Mouse (Mus musculus): Measurements from ENCODE around the gene Foxi1. TPM values are rescaled to one million over a fixed set of nuclear protein-coding genes. Genes with fewer than 3 reads are reported as not detected.

Foxi1 gene
- polyA plus RNA-seq, 1 experiment = 0.02 TPM

GRCm38 (mm10) chr11:34212853-34213252 is 5.0 kb upstream of the Foxi1 start:
- Histone ChIP-seq H3K4me1 (ENCODE audit: control insufficient read depth) (no peaks in the 10 kb centered on the region), H3K9me3 (ENCODE audit: control insufficient read depth, low read length) (no peaks in the 10 kb centered on the region), H3K4me3 (replicated peaks) (no peak overlapping the region), H3K27me3 (ENCODE audit: control insufficient read depth) (no peaks in the 10 kb centered on the region), H3K36me3 (ENCODE audit: control insufficient read depth) (no peaks in the 10 kb centered on the region)
- TF ChIP-seq TAL1 (IDR thresholded peaks at IDR 0.05; ENCODE audit: low read length) (no peak), GATA1 (IDR thresholded peaks at IDR 0.05; ENCODE audit: low read length) (no peak)

GRCm38 (mm10) chr11:34202769-34203168 is 5.1 kb downstream of the Foxi1 start:
- Histone ChIP-seq H3K4me1 (ENCODE audit: control insufficient read depth) (no peaks in the 10 kb centered on the region), H3K4me3 (replicated peaks) (no peak overlapping the region), H3K36me3 (ENCODE audit: control insufficient read depth) (no peaks in the 10 kb centered on the region), H3K27me3 (ENCODE audit: control insufficient read depth) (no peaks in the 10 kb centered on the region), H3K9me3 (ENCODE audit: control insufficient read depth, low read length) (no peaks in the 10 kb centered on the region)
- no peak for TF ChIP-seq GATA1 (IDR thresholded peaks at IDR 0.05; ENCODE audit: low read length)
- TF ChIP-seq TAL1 (IDR thresholded peaks at IDR 0.05; ENCODE audit: low read length) = no peak

DNA sequence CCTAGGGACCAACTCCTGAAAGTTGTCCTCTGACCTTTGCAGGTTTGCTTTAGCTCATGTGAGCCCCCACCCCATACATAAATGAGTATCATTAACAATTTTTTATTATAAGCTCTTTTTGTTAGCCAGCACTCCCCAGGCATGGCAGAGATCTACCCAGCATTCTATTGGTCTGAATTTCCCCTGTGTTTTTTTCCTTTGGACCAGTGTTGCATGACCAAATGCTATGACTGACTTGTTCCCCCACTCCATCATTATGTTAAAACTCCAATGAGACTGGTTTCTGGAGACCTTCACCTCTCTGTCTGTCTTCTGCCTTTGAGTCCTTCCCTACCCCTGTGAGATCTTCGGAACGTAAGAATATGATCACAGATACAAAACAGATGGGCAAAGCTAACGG is 12.7 kb downstream of the Foxi1 start:
- H3K4me1 ChIP-seq (ENCODE audit: control insufficient read depth) = no peaks in the 10 kb centered on the region
- H3K27me3 ChIP-seq (ENCODE audit: control insufficient read depth) = no peaks in the 10 kb centered on the region
- H3K9me3 ChIP-seq (ENCODE audit: control insufficient read depth, low read length) = no peaks in the 10 kb centered on the region
- no peaks in the 10 kb centered on the region for H3K36me3 ChIP-seq (ENCODE audit: control insufficient read depth)
- TF ChIP-seq GATA1 (IDR thresholded peaks at IDR 0.05; ENCODE audit: low read length) = no peak
- no peak overlapping the region for H3K4me3 ChIP-seq (replicated peaks)

DNA sequence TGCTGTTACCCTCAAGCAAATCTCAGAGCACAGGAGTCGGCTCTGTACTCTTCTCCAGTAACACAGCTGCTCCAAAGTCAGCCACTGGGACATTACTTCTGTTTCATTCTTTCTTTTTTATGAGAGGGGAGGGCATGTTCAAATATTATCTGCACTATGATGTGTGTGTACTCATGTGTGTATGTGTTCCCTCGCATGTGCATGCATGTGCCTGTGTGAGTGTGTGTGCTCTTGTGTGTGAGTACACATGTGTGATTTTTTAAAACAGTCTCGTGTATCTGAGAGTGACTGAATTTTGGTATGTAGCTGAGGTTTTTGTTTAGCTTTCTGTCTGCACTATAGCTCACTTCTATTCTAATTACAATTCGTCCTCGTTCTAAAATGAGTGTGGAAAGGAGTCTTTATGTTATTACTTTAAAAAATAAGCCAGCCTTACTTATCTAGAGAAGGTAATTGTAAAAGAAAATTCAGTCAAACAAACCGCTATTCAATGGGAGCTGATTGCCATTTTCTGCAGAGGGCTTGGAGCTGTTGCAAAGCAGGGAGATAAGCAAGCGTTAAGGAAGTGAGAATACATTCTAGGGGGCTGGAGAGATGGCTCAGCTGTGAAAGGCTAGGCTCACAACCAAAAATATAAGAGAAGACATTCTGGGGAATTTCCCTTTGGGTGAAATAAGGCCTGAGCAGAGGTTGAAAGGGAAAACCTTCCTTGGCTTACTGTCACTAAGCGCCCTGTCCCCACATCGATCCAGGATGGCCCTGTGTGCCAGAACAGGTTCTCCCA is 13.5 kb downstream of the Foxi1 start:
- no peaks in the 10 kb centered on the region for H3K27me3 ChIP-seq (ENCODE audit: control insufficient read depth)
- no peaks in the 10 kb centered on the region for H3K4me1 ChIP-seq (ENCODE audit: control insufficient read depth)
- no peak overlapping the region for H3K4me3 ChIP-seq (replicated peaks)
- TF ChIP-seq GATA1 (IDR thresholded peaks at IDR 0.05; ENCODE audit: low read length) (no peak), TAL1 (IDR thresholded peaks at IDR 0.05; ENCODE audit: low read length) (no peak)
- no peaks in the 10 kb centered on the region for H3K9me3 ChIP-seq (ENCODE audit: control insufficient read depth, low read length)
- H3K36me3 ChIP-seq (ENCODE audit: control insufficient read depth) = no peaks in the 10 kb centered on the region

DNA sequence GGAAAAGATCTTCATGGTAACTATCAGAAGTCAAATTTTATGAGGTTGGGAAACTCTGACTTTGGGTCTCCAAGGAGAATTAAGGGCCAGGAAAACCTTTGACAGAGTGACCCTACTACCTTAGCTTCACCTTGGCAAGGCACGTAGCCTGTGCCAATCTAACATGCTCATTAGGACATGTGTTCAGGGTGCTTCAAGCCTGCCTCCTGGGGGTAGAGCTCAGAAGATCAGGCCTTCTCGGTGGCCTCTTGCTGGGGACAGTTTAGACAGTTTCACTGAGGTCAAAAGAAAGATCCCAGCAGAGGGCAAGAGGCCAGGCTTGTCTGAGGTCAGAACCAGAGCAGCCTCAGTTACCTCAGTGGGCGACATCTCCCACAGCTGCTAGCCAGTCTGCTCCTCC is 14.2 kb downstream of the Foxi1 start:
- TF ChIP-seq TAL1 (IDR thresholded peaks at IDR 0.05; ENCODE audit: low read length) (no peak), GATA1 (IDR thresholded peaks at IDR 0.05; ENCODE audit: low read length) (no peak)
- no peaks in the 10 kb centered on the region for H3K27me3 ChIP-seq (ENCODE audit: control insufficient read depth)

DNA sequence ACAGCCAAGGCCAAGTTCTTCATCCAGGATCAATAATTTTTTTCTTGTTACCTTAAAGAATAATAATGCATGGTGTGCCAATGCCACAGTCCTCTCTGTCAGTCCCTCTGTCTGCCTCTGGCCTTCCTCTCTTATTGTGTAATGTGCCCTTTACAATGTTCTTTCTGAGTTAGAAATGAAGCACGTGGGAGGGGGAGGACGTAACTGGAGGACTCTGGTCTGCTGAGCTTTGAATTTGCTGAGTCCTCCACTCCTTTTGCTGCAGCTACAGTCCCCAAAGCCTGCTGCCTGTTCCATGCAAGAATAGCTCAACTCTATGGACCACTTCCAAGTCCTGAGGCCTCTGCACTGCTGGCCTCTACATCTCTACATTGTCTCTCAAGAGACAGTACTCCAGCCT is 23.6 kb downstream of the Foxi1 start:
- TF ChIP-seq GATA1 (IDR thresholded peaks at IDR 0.05; ENCODE audit: low read length) (no peak), TAL1 (IDR thresholded peaks at IDR 0.05; ENCODE audit: low read length) (no peak)

More for the DNA sequence above, 14.2 kb downstream of the Foxi1 start:
- no peaks in the 10 kb centered on the region for H3K4me1 ChIP-seq (ENCODE audit: control insufficient read depth)
- H3K9me3 ChIP-seq (ENCODE audit: control insufficient read depth, low read length) = no peaks in the 10 kb centered on the region
- H3K4me3 ChIP-seq (replicated peaks) = no peak overlapping the region
- H3K36me3 ChIP-seq (ENCODE audit: control insufficient read depth) = no peaks in the 10 kb centered on the region

GRCm38 (mm10) chr11:34181214-34182117 is 26.4 kb downstream of the Foxi1 start:
- TF ChIP-seq GATA1 (IDR thresholded peaks at IDR 0.05; ENCODE audit: low read length) (no peak), TAL1 (IDR thresholded peaks at IDR 0.05; ENCODE audit: low read length) (no peak)

More for the DNA sequence above, 23.6 kb downstream of the Foxi1 start:
- no peak overlapping the region for H3K4me3 ChIP-seq (replicated peaks)
- no peaks in the 10 kb centered on the region for H3K36me3 ChIP-seq (ENCODE audit: control insufficient read depth)
- no peaks in the 10 kb centered on the region for H3K4me1 ChIP-seq (ENCODE audit: control insufficient read depth)
- H3K9me3 ChIP-seq (ENCODE audit: control insufficient read depth, low read length) = no peaks in the 10 kb centered on the region
- no peaks in the 10 kb centered on the region for H3K27me3 ChIP-seq (ENCODE audit: control insufficient read depth)

GRCm38 (mm10) chr11:34178752-34179151 is 29.1 kb downstream of the Foxi1 start:
- Histone ChIP-seq H3K36me3 (ENCODE audit: control insufficient read depth) (no peaks in the 10 kb centered on the region), H3K4me3 (replicated peaks) (no peak overlapping the region), H3K27me3 (ENCODE audit: control insufficient read depth) (no peaks in the 10 kb centered on the region), H3K9me3 (ENCODE audit: control insufficient read depth, low read length) (no peaks in the 10 kb centered on the region), H3K4me1 (ENCODE audit: control insufficient read depth) (no peaks in the 10 kb centered on the region)
- TF ChIP-seq TAL1 (IDR thresholded peaks at IDR 0.05; ENCODE audit: low read length) (no peak), GATA1 (IDR thresholded peaks at IDR 0.05; ENCODE audit: low read length) (no peak)

More at GRCm38 (mm10) chr11:34181214-34182117, 26.4 kb downstream of the Foxi1 start:
- Histone ChIP-seq H3K4me3 (replicated peaks) (no peak overlapping the region), H3K9me3 (ENCODE audit: control insufficient read depth, low read length) (no peaks in the 10 kb centered on the region), H3K4me1 (ENCODE audit: control insufficient read depth) (no peaks in the 10 kb centered on the region), H3K36me3 (ENCODE audit: control insufficient read depth) (no peaks in the 10 kb centered on the region), H3K27me3 (ENCODE audit: control insufficient read depth) (no peaks in the 10 kb centered on the region)

- Histone ChIP-seq H3K27me3 (ENCODE audit: control insufficient read depth) (no peaks in the 10 kb centered on the region), H3K4me3 (replicated peaks) (no peak overlapping the region), H3K4me1 (ENCODE audit: control insufficient read depth) (no peaks in the 10 kb centered on the region), H3K9me3 (ENCODE audit: control insufficient read depth, low read length) (no peaks in the 10 kb centered on the region), H3K36me3 (ENCODE audit: control insufficient read depth) (no peaks in the 10 kb centered on the region)
- TF ChIP-seq TAL1 (IDR thresholded peaks at IDR 0.05; ENCODE audit: low read length) (no peak), GATA1 (IDR thresholded peaks at IDR 0.05; ENCODE audit: low read length) (no peak)
Observed at GRCm38 (mm10) chr11:34176371-34176770, 31.5 kb downstream of the Foxi1 start.
